Mouse (Mus musculus) stomach, postnatal 0 days (tissue): ENCODE data around the gene Tnfaip3.

Experiments used
- CTCF ChIP-seq: IDR thresholded peaks from 2 replicates; pipeline ENCODE4 v1.5.1; 2016; ENCODE audit warnings: antibody characterized with exemption, low read depth, mild to moderate bottlenecking, moderate library complexity
- EP300 ChIP-seq: optimal IDR thresholded peaks from 2 replicates; pipeline ENCODE3; 2016; ENCODE audit warnings: antibody characterized with exemption

GRCm38 (mm10) chr10:18987907-18988199 lies 27.6 kb downstream of the Tnfaip3 start:
- TF ChIP-seq EP300 (no peak), CTCF (no peak)
